Mouse (Mus musculus) embryonic fibroblast, embryonic 13.5 days (primary cell): ENCODE data around the gene Larp1.

ENCODE experiments used
- CTCF ChIP-seq: IDR thresholded peaks from 2 replicates; pipeline ENCODE4 v1.5.1; 2011; ENCODE audit warnings: mild to moderate bottlenecking, control low read depth, low read length, moderate library complexity, borderline replicate concordance; ENCODE audit not compliant: insufficient read depth
- POLR2A ChIP-seq: IDR thresholded peaks from 2 replicates; pipeline ENCODE4 v1.6.1; 2011; ENCODE audit warnings: low read depth, mild to moderate bottlenecking, control low read depth, low read length, moderate library complexity

DNA sequence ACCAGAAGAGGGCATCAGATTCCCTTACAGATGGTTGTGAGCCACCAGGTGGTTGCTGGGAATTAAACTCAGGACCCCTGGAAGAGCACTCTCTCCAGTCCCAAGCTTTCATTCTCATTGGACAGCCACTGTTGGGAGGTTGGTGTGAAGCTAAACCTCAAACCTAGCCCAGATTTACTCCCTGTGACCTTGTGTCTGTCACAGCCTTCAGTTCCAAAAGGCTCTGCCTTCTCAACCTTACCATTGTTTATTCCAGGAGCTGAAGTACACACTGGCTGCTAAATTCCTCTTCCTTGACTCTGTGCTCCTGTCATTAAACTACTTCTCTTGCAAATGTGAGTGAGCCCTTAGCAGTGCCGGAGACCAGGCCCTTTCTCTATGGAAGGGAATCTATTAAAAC lies 20.1 kb downstream of the Larp1 start:
- TF ChIP-seq POLR2A, result no peak
- no peak for TF ChIP-seq CTCF
